Mouse (Mus musculus) thymus, adult 2 months (tissue): ENCODE measurements at regions not wholly inside any gene's neighbourhood (a gene's known extent, or its start where the extent isn't known, plus 50 kb on each side); places are given as distances from the start of the nearest gene placed in this dataset.

Experiments used
- CTCF ChIP-seq: fragments of 200-500 bp; IDR thresholded peaks from 2 replicates; pipeline ENCODE4 v1.5.1; 2012; ENCODE audit warnings: mild to moderate bottlenecking, control low read depth, low read length, moderate library complexity, borderline replicate concordance; ENCODE audit not compliant: control insufficient read depth, poor library complexity, insufficient read depth; ENCODE audit errors: extremely low read depth
- POLR2A ChIP-seq: fragments of 200-500 bp; IDR thresholded peaks from 2 replicates; pipeline ENCODE4 v1.6.1; 2012; ENCODE audit warnings: mild to moderate bottlenecking, low read length, control low read depth, moderate library complexity; ENCODE audit not compliant: control insufficient read depth, poor library complexity, insufficient read depth; ENCODE audit errors: extremely low read depth

DNA sequence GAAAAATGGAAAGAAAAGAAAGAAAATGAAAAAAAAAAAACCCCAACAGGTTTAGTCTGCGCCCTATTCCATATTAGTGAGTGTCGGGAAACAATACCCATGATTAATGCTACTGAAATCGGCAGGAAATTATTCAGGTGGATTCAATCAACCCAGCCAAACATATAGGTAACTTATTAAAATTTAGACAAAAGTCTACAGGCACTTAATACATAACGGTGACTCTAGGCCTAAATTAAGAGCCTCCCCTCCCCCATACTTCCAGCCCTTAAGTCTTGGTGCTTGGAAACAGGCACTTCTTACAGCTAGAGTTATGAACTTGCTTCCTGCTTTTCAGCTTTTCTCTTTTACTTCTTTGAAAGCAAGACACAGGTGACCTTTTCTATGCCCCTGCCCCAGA is 74.7 kb upstream of the Spag17 start:
- no peak for TF ChIP-seq CTCF
- TF ChIP-seq POLR2A, result no peak
